Mouse (Mus musculus) MEL-GATA-1-ER (cell line): ENCODE measurements around the gene Arhgef26.

Source experiments
- DNase-seq: peaks from one replicate; pipeline ENCODE4 v3.0.0-alpha.2; 2012; ENCODE audit warnings: low read depth; ENCODE audit errors: extremely low read depth

The Arhgef26 gene

DNA sequence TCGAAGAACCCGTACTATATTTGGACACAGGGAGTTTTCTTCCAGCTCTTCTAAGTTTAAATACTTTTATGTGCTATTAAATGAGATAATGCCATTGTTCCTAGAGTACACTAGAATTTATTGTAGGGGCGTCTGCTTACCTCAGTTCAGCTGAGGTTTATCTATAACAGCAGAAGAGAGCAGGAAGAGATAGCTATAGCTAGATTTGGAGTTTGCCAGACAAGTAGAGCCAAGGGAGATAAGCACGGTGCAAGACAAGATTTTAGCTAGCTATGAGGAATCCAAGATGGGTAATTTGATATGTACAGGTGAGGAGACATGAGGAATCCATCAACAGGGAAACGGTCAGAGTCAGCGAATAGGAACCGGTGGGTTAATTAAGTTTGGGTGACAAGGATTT is 108.1 kb downstream of the Arhgef26 start:
- DNase-seq: no peak

DNA sequence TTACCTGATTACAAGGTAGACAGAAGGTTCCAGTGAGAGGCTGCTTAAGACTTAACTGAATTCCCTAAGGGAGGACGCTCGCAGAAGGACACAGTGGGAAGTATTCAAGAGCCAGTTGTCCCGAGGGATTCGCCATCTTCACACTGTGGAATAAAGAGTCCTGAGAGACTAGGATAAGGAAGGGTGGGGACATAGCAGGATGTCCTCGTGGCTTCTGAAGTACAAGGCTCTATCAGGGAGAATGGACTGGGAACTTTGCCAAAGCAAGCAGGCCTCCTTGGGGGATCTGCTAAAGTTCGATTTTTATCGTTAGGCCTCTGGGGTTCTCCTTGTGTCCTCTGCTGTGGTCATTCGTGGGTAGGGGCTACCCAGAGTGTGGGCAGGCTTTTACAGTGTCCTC is 109.0 kb downstream of the Arhgef26 start:
- no peak for DNase-seq

DNA sequence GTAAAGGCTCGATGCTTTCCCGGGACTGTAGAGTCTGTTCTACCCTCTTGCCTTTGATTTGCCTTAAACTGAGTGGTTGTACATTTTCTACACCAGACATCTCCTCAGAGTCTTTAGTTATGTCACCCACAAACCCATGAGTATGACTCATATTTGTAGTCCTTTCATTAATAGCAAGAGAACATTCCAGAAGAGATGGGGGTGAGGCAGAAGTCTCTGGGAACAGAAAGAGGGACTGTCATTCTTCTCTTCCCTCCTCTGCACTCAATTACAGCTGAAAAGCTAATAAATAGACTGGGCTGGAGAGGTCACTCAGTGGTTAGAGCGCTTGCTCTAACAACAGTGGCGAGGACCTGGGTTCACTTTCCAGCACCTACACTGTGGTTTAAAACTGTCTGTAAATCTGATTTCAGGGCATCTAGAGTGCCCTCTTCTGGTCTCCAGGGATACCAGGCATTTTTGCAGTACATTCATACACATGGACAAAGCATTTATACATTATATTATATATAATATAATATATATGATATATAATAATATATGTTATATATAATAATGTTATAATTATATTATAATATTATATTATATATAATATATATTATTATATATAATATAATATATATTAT is 111.8 kb downstream of the Arhgef26 start:
- no peak for DNase-seq

DNA sequence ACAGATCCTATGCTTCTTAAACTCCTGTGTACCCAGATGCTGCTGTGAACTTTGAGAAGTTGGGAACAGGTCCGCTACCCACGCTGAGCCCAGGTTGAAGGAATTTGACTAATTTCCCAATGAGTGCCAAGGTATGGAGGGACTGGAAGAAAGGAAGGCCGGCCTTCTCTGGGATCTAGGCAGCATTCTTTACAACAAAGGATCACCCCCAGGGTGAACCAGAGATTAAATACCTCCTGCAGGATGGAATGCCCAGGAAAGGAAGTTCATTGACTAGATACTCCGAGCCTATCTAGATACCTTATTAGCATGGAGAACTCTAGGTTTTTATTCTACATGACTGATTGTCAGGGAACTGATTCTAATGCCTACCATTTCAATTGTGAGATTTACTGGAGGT is 114.8 kb downstream of the Arhgef26 start:
- no peak for DNase-seq

DNA sequence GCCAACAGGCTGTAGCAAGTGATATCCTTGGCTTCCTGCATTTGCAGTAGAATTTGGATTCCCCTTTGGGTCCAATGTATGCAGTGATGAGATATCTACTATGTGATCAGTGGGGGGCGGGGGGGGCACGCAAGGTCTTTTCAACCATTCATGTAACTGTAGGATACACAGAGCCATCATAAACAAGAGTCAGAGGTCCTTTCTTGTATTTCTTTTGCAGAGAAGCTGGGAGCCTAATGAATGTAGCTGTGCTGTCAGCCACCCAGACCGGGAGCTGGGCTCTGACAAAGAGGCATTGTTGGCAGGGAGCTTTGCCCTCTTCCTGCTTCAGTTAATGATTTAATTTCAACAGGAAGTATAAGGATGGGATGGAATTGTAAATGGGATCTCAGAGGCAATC is 116.0 kb downstream of the Arhgef26 start:
- no peak for DNase-seq

DNA sequence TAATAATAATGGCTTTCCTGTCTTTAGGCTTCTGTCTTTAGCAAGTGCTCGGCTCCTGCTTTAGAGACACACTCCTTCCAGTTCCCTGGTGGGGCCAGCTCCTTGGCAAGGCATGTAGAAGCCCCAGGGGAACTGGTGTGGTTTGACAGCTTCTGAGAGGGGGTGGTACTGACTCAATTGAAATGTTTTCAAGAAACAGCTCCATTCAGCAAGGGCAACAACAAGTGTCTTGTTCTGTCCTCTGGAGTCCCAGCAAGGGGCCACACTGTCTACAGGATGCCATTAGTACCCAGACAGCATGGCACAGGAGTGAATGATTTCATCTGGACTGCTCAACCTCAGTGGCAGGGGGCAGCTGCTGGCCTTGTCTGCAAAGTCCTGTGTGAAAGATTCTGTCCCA is 117.7 kb downstream of the Arhgef26 start:
- DNase-seq: no peak

DNA sequence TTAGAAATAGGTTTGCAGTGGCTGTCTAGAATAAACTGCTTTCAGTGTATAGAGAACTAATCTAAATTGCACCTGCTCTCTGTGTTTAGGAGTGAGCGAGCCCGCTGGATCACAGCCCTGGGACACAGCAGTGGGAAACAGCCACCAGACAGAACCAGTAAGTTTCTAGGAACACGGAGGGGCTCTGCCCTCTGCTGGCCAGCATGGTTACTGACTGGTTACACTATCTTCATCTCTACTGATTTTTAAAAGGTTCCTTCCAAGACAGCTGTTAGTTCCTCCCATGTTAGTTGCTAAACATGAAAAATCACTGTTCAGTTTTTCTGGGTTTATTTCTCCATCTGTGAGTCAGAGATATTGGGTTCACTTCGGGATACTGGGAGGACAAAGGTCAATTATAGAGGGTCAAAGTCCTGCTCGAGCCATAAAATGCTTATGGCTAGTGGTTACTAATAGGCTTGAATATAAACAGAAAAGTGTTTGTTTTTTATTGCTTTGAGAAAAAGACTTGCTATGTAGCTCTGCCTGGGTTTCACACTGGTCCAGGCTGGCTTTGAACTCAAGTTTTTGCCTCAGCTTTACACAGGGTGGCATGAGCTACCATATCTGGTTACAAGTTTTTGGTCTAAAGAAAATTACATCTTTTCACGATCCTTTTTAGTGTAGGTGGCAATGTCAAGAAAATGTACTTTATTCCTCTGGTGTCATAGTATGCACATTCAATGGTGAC is 120.3 kb downstream of the Arhgef26 start:
- peak; percentile 17 for DNase-seq

DNA sequence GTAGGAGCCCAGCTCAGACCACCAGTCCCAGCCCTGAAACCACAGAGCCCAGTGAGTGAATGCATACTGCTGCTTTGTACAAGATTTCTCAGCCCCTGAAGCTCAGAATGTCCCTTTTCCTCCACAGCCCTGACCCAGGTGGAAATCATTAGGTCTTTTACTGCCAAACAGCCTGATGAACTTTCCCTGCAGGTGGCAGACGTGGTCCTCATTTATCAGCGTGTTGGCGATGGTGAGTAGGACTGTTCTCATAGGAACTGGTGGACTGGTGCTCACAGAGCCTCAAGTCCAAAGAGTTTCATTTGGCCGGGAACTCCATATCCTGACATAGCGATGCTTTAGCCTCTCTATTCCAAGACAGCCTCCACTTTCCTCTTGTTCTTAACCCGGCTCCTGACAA is 121.3 kb downstream of the Arhgef26 start:
- DNase-seq: no peak

DNA sequence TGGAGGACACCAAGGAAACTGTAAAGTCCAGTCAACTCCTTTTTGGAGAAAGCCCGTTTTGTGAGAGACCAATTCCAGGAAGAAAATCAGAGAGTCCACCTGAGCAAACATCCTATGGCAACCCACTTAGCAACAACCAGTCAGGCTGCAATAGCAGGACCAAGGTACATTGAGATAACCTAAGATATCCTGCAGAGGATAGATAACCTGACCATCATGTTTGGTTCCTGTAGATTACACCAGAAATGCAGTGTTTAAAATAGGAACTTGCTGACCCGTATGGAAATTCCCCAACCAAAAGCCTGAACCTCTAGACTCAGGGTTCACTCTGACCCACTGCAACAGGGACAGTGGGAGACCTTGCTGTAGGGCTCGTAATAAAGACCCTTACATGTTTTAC is 126.1 kb downstream of the Arhgef26 start:
- DNase-seq: peak; percentile 29

DNA sequence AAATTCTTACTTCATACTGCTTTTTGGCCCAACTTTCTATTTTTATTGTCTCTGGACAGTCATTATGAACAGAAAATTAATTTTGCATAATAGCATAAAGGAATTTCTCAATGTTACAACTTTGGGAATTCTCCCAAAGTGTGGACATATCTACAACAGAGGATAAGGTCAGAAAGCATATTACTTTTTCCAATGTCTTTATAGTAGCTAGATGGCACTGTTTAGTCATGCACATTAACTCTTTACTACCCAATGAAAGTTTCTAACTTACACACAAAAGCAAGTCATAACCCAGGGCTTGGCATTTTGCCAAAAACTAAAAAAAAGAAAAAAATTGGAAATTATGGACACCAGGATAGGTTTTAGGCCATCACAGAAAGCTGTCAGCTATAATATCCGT is 132.0 kb downstream of the Arhgef26 start:
- DNase-seq: no peak

DNA sequence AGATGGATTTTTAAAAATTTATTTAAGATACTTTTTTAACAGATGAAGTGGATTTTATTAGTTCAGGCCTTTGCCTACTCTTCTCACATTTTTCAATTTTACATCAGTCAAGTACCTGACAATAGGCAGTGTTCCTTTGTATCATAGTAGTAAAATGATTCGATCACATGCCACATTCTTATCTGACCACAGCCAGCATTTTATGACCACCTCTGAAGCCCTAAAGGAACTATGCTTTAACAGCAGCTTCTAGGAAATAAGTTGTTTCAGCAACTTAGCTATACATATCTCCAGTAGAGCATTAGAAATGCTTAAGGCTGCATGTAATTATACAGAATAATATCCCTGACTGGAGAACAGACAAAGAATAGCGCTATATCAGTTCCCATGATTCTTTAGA is 146.2 kb downstream of the Arhgef26 start:
- DNase-seq: no peak

DNA sequence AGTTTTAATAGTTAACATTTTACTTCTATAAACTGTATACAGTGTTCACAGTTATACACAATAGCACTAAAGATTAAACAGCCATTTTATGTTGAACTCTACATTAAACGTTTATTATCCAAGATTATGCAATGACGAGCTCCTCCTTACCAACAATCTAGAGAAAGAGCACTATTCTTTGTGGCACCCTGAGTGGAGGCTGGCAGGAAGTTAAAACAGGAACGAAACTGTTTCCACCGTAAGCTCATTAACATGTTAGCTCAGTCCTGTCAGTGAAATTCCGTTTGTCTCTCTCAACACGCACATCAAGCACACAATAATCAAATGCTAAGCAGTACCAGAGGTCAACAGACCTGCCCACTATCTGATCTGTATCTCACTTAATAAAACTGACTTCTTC is 154.4 kb downstream of the Arhgef26 start:
- no peak for DNase-seq

DNA sequence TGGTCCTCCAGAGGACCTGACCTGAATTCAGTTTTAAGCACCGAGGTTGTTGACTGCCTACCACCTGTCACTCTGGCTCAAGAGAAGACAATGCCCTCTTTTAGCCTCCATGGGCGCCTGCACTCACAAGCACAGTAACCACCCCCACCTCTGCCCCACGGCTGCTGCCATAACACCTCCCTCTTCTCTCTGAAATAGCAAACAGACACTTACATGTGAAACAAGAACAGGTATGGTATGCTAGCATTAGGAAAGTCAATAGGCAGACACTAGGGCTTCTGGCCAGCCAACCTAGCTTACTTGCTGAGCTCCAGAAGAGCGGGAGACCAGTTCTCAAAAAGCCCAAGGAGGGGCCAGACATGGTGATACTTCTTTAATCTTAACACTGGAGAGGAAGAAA is 161.2 kb downstream of the Arhgef26 start:
- DNase-seq: no peak

DNA sequence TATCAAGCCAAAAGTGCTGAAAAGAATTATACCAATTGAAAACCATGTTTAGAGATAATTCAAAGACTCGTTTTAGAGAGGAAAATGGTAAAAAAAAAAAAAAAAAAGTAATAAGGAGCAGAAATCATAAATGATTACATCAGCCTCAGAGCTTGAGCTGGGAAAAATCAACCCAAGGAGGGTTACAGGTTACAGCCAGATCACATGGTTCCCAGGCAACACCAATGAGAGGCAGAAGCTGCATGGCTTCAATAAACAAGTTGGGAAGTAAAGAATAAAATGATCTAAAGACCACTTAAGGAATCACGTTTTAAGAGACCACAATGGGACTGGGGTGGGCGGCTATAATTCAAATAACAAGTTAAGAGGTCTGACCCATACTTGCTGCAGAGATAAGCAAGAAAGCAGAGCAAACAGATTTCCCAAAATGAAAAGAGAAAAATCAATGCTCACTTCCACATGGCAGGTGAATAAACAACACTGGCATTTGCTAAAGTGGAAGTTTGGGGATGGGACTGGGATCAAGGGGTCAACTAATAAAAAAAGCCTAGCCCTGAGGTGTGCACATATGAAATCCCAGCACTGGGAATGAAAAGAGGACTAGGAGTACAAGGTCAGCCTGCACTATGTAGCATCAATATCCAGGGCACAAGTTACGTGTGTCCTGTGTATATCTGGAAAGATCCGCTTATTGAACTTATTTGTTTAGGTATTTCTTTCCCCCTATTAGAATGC is 167.2 kb downstream of the Arhgef26 start:
- no peak for DNase-seq

DNA sequence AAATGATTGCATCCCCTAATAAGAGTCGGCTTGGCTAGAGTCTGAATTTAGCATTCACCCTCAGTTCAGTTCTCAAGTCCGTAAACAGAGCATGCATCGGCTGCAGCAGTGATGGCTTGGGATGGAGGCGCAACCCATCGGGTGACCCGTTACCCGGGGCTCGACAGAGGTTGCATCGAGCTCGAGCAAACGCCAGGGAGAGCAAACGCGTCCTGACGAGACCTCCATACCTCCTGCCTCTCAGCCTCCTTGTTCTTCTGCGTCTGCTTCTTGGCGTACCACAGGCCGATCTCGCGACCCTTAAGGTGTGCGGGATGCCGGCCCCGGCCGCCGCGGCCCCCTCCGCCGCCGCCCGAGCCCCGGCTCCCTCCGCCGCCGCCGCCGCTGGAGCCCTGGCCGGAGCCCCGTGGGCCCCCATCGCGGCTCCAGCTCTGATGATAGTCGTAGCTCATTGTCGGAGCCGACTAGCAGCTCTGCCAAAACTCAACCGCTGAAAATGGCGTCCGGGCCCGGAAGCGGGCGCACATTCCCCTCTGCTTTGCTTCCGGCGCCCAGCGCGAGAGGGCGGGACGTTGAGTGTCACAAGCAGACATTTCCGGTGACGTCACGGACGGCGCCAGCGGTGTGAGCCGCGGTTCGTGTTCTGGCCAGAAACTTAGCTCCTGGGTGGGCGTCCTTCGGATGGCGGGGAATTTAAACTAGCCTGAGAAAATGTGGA is 168.5 kb downstream of the Arhgef26 start, which contains the start of gene Dhx36:
Gene Dhx36, minus strand, starts transcription at position 517 of the 718 bp plus-strand sequence.
- DNase-seq: peak; percentile 76

DNA sequence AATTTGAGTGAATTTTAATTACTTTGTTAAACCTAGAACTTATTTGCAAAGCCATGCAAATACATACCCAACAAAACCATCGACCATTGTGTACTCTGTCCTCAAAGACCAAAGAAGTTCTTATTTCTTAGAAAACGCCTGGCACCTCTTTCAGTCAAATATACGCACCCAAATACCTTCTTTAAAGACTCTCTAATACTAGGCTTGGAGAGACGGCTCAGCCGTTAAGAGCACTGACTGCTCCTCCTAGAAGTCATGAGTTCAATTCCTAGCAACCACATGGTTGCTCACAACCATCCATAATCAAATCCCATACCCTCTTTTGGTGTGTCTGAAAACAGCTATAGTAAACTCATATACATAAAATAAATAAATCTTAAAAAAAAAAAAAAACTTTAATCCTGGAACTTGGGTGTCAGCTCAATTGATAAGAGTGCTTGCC is 169.1 kb downstream of the Arhgef26 start:
- no peak for DNase-seq
